Mouse (Mus musculus) mesoderm, embryonic 11.5 days (tissue): ENCODE measurements at regions not wholly inside any gene's neighbourhood (a gene's known extent, or its start where the extent isn't known, plus 50 kb on each side); places are given as distances from the start of the nearest gene placed in this dataset.

Experiments used
- DNase-seq: peaks from one replicate; pipeline ENCODE4 v3.0.0-alpha.2; 2012; ENCODE audit warnings: low read depth, low spot score

DNA sequence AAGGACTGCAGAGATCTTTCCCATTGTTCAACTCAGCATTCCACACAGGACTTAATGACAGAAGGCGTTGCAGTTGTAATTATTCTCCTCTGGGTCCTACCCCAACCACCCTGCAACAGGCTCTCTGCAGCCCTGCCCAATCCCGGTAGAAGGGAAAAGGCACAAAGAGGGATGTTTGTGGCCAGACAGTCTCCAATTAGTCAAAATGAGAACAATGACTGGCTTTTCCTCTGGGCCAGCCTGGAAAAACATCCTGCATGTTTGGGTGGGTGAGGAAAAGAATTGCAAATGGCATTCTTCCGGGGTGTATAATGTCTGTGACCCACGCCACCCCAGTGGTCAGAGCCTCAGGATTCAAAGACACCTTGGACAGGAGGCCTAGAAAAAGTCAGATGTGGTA, 168.8 kb upstream of the Spag17 start:
- no peak for DNase-seq

DNA sequence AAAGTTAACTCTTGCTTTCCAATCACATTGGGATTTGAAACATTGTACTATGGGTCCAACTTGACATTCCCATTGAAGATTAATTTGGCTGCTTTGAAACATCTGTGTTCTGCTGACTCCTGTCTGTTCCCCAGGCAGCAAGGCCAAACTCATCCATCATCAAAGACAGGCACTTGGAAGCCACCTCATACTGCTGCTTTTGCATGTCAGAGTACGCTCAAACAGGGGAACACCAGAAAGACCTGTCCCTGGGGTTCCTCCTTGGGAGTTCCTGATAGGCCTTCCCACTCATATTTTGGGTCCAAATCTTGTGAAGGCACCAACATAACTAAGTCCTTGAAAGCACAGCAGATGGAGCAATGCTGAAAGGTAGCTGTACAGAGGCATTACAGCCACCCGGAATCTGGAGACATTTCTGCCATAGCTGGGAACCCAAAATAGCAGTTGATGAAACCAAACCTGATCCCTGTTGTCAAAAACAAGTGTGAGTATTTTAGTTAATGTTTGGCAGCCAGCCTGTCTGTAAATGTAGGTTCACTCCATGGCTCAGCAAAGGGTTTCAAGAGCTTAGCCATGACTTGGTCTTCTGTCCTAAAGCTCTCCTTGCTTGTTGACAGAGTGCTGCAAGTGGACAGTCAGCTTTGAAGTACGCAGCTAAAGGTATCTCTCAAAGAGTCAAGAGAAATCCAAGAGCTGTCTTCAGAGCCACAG, 147.0 kb upstream of the Spag17 start:
- no peak for DNase-seq

DNA sequence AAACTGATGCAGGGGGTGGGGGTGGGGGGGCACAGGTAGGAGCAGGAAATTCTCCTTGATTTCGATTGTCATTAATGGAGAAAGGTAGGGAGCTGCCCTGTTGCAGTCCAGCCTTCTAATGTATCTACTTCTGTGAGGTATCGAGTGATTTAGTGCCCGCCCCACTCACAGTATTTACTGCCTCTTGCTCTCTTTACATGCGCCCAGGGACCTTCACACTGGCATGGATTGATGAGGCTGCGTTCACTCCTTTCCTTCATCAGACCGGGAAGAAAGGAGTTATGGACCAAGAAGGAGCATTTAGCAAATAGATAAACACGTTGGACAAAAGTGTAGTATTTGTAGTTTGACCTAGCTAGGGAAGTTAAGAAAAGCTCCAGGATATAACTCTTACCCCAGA, 145.6 kb upstream of the Spag17 start:
- peak; percentile 56 for DNase-seq

DNA sequence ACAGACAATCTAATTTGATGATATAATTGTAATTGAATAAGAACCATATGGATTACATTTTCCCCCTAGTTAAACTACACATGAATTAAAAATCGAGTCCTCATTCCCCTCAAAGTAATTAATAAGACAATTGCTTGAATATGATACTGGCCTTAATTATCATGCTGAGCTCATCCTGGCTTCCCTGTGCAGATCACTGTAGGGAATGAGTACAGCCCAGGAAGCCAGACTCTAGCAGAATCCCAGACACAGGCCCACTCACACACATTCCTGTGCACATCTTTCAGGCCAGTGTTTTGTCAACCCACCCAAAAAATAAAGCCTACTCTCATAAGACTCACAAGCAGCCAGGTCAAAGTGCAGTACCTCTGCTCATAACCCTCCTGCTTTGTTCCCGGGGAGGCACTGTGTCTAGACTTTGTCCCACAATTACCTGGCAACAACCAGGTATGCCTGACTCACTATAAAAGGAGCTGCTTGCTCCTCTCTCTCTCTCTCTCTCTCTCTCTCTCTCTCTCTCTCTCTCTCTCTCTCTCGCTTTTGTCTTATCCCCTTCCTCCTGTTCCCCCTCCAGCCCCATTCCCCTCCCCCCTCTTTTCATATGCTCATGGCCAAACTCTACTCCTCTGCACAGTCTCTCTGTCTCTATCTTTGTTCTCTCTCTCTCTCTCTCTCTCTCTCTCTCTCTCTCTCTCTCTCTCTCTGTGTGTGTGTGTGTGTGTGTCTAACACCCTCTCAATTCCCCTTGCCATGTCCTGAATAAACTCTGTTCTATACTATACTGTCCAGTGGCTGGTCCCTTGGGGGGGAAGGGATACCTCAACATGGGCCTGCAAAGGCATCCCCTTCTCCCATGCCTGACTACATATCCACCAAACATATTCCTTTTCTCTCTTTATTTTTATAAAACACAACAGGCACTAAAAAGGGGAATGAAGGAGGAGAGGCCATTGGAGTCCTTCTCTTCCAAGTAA, 143.7 kb upstream of the Spag17 start:
- DNase-seq, result no peak

DNA sequence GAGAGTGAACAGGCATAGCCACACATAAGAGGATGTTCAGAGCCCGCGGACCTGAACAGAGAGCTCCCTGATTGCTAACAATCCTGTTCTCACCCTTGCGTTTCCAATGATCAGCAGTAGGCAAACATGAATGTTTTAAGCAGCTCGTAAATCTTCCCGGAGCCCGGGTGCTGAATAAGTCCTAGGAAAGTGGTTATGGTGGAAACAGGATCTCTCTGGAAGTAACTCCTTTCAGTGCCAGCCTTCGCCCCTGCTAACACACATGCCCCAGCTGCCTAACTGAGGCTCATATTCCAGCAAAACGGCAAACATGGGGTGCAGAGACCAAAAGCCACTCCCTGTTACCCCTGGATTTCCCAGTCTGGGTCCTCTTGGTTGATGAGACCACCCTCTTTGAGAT, 135.5 kb upstream of the Spag17 start:
- peak; percentile 20 for DNase-seq

DNA sequence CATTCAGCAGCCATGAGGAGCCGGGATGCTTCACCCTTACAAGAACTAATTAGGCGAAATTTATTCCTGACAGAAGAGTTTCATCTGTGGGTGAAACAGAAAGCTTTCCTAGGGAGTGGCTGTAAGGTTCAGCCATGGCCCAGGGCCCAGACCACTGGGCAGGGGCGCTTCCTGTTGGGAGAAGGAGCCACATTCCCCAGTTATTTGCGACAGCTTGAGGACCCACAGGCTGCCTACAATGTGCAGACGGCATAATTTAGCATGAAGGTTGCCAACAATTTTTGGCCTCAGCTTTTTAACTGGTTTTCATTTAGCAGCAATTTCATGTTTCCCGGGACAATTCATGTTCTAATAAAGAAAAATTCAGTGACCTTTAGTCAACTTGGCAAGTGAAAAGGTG, 106.7 kb upstream of the Spag17 start:
- no peak for DNase-seq

DNA sequence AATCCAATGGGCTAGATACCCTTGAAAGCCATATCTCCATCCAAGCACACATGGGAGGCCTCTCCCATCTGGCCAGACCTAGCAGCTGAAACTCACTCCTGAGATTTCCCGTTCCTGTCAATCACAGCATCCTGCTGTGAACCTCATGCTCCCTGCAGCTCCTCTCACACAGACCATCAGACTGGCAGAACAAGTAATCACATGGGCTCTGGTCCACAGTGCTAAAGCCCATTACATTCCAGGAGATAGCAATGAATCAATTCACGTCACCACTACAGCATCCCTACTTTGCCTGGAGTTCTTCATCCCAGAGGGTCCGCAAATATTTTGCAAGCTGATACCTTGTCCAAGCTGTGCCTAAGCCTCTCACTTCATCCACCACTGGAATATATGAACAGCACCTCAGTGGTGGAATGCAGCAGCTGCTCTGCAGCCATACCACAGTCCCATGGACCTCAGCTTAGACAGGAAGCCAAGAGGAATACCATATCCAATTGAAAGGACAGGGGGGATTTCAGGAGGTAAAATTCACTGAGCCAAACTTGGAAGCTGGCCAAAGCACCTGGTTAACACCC, 99.2 kb upstream of the Spag17 start:
- DNase-seq, result peak; percentile 53

DNA sequence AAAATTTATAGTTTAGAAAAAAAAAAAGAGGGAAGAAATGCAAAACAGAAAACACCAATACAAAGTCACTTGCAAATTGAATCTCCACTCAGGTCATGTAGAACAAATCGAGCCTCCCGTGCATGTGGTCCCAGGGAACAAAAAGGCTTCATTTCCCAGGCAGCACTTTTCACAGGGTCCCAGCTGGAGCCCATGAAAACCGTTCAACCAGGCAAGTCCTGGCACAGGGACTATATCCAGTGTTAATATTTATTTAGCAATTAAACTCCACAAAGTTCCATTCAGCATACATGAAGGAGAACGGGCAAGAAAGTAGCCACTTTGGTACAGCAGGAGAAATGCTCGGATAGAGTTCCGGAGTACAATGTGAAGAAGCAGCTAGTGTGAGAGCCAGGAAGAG, 93.9 kb upstream of the Spag17 start:
- no peak for DNase-seq

DNA sequence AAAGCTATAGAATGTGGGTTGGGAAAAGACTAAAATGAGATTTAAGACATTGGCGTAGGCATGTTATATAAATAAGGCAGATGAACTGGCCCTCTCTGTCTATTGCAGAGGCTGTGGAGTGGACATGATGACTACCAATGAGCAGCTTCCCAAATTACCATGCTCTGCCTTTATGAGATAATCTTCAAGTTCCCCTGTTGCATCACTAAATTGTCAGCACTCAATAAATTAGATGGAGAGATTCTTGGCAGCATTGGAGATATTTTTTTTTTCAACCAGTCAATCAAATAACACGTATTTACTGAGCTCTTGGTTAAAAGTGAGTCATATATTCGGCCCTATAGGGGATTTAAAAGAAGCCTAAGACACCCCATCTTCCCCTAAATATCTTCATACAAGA, 91.6 kb upstream of the Spag17 start:
- no peak for DNase-seq

DNA sequence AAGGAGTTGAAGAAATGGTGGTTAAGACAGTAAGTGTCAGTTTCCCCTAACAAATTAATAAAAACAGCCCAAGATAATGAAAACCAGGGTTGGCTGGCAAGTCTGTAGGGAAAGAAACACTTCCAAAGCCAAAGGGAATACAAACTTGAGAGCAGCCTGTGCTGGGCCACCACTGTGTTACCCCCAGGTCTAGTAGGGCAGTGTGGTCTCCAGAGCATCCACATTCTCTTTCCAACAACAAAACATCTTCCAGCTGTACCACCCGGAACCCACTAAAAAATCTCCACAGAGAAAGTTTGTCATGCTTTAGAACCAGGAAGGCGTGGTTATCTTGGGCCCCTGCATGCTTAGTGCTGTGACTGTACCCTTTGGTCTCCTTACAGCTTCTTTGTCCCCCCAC, 89.4 kb upstream of the Spag17 start:
- DNase-seq, result no peak

DNA sequence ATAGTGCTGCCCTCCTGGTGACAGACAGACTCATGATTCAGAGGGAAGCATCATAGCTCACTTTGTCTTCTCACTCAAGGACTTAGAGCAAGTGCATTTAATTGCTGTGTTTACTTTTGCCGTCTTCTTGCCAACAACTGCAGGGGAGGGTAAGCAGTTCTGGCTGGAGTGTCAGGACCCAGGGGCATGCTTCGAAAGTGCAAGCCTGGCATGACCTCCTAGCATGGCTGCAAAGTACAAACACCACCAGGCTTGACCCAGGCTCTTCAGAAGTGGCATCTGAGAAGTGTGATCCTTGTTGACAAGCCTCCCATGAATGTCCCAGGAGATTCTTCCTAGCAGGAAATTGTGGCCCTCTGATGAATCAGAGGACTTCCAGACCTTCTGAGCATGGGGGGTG, 87.4 kb upstream of the Spag17 start:
- DNase-seq, result no peak

DNA sequence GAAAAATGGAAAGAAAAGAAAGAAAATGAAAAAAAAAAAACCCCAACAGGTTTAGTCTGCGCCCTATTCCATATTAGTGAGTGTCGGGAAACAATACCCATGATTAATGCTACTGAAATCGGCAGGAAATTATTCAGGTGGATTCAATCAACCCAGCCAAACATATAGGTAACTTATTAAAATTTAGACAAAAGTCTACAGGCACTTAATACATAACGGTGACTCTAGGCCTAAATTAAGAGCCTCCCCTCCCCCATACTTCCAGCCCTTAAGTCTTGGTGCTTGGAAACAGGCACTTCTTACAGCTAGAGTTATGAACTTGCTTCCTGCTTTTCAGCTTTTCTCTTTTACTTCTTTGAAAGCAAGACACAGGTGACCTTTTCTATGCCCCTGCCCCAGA, 74.7 kb upstream of the Spag17 start:
- DNase-seq, result no peak

DNA sequence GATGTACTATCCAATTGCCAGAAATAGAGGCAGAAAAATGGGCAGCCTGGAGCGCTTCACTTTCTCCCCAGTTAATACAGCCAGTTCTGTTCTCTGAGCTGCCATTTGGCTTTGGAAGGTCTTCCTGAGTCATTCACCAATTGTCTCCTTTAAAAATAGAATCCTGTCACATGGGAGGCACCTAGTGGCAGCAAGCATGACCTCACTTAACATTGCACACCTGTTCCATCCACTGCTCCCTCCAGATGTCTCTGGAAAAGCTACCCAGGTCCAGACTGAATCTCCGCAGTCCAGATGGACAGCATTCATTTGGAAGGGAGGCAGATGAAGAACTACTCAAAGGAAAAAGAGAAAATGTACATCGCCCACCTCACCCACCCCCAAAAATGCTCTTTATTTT, 73.9 kb upstream of the Spag17 start:
- DNase-seq, result no peak

DNA sequence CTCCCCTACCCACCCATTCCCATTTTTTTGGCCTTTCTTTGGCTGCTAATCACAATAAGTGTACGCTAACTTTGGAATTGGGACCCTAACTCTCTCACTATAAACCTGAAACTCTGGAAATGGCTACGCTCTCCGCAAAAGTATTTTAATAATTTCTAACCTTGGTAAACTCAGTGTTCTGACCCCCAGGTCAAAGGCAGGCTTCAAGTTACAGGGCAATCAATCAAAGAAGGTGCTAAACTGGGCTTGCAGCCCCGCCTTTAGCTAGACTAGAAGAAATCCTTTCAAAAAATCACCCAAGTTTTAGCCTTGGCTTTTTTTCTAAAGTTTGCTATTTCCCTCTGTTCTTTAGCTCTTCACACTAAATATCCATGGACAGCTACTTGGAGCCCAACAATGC, 72.4 kb upstream of the Spag17 start:
- peak; percentile 65 for DNase-seq

DNA sequence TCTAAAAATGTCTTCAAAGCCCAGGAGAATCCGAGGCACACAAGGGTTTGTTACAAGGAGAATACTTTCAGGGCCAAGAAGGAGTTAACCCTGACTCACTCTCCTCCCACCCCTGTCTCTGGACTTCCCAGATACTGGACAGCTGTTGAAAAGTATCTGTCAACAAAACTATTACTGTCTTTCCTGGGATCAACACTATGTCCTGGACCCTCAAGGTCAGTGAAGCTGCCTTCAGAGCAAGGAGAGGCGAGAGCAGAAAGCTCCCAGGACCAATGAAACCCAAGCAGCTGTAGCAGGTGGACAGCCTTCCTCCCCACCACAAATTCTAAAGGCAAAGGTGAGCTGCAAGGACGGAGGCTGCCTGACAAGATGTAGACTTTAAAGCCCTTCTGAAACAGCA, 70.1 kb upstream of the Spag17 start:
- DNase-seq, result no peak

DNA sequence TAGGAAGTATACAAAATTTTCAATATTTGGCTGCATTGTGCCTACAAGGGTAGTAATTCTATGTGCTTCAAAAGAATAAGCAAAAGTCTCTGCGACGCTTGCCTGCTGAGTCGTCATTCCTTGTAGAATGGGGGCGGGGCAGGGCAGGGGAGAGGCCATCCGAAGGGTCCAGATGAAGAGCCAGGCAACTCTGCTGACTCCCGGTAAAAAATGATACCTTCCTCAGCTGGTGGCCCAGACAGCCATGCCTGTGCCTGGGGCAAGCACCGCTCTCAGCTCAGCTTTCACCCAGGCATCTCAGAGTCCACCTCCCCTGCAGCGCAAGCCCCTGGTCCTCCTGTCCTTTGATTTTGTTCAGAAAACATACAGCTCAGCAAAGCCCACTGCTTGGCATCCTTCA, 67.2 kb upstream of the Spag17 start:
- DNase-seq, result peak; percentile 30

DNA sequence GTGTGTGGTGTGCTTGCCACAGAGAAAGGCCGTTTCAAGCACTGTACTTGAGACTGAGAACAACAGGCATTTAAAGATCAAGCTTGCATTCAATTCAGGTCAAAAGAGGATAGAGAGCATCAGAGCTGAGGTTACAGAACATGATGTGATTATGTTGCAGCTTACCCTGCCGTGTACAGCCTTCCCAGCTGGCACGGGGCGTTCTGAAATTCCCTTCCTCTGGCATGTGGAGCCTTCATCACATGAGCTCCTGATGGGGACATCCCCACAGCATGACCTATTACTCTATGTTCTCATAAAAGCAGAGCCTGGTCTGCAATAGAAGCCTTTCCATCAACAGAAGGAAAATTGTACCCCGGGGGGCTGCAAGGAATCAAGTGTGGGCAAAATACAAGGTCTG, 62.5 kb upstream of the Spag17 start:
- DNase-seq, result no peak

DNA sequence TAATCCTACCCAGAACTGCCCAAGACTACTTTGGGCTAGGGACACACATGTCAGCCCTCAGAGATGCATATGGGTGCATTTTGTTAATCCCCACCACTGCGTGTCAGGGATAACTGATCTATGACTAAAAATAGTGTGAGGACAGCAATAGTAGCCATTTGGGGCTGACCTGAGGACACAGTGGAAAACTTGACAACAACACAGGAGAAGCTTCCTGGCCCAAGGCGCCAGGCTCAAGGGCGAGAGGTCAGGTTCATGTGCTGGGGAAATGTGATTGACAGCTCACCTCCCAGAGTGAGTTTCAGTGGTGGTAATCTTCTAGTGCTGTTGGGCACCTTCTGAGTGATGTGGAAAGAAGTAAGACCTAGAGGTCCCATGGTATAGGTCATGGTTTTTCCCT, 62.0 kb upstream of the Spag17 start:
- DNase-seq, result no peak
